Mouse (Mus musculus): Measurements from ENCODE around the gene Upk1a. TPM values are rescaled to one million over a fixed set of nuclear protein-coding genes. Genes with fewer than 3 reads are reported as not detected.

Gene Upk1a
- 0.49 TPM for total RNA-seq (2023)

GRCm38 (mm10) chr7:30612654-30613402 lies at the start of gene Upk1a:
Gene Upk1a (minus strand): TSS chr7:30612847.

GRCm38 (mm10) chr7:30649591-30650540 lies 37.2 kb upstream of the Upk1a start, which contains the start of gene Rbm42:
Gene Rbm42 (minus strand): TSS chr7:30650317.

GRCm38 (mm10) chr7:30635752-30636151 lies 23.1 kb upstream of the Upk1a start, which contains the start of gene Etv2:
Gene Etv2 (minus strand): TSS chr7:30635852.

DNA sequence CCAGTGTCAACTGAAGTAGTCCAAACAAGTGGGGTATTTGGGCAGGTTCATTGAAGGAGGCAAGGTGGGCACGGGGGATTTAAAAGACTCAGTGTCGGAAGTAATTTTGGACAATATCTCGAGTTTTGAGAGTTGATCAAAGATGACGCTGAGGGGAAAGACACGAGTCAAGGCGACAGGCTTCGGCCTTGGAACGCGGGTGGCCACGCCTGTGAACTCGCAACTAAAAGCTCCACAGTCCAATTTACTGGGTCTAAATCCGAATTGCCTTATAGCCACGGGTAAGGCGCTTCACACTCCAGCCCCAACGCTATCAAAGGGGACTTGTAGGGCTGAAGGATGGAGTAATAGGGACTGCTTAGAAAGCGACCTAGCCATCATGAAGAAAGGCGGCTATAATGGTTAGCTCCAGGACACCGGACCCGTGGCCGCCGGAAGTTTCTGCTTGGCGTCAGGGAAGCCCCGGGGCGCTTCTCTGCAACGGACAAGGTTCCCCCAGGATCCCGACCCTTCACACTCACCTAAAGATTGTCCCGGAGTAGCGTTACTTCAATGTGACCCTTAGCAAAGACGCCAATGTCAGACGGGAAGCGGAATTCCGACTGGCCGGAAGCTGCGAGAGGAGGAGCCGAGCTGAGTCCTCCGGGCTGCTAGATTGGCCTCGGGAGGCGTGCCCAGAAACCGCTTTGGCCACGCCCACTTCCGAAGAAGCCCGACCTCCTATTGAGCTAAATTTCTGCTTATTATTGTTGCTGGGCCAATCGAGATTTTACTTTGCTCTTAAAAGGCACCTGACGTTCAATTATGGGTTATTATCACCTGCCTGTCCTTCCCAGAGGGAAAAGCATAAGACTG lies 13.1 kb upstream of the Upk1a start, which contains the start of gene Cox6b1:
Cox6b1 (minus strand) TSS at position 622 of the 855 bp plus-strand sequence.

DNA sequence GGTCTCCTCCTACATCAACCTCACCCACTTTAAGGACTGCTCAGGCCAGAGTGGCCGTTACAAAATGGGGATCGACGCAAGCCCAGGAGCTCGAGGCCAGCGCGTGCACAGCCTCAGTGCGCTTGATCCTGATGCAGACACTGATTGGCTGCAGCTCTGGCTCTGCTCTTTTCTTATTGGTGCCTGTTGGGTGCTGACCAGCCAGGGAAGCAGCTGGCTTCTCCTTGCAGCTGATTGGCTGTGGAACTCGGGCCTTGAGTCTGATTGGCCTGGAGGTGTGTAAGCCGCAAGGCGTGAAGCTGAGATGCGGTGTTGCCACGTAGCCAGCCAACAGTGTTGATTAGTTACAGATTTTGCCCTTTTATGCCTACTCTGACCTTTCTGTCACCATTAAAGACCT lies 13.9 kb downstream of the Upk1a start, which contains the start of gene Zbtb32:
Zbtb32 (minus strand) TSS at position 124 of the 400 bp plus-strand sequence.

DNA sequence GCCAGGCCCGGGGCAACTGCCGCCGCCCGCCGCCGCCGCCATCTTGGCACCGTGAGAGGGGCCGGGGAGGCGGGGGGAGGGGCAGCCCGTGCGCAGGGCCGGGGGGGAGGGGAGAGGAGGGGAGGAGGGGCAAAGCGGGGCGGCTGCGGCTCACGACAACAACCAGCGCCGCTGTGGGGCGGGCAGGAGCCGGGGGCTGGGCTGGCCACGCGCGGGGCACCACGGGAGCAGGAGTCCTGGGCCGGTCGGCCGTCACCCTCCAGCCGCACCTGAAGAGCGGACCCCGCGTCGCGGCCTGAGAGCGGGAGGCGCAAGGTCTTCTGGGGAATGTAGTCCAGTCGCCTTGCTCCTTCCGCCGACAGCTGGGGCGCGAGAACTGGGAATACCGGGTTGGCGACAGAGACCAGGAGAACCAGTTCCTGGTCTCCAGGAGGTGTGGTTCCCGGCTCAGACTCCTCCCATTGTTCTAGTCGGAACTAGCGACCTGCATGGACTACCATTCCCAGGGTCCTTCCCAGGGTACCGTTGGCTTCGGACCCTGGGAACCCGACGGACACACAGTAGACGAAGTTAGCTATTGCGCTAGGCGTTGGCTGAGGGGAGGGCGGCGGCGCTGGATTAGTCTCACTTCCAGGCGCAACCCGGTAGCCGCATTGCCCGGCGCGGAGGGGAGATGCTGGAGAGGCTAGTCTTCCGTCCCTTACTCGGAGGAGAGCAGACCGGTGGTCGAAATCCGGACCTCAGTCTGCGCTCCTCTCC lies 23.8 kb downstream of the Upk1a start, which contains the start of gene Kmt2b:
Kmt2b (minus strand) TSS at position 51 of the 759 bp plus-strand sequence.

GRCm38 (mm10) chr7:30564970-30565571 lies 47.6 kb downstream of the Upk1a start, which contains the start of gene Igflr1:
Gene Igflr1 (plus strand): TSS chr7:30565427.

GRCm38 (mm10) chr7:30563117-30563905 lies 49.3 kb downstream of the Upk1a start, which contains the start of the genes U2af1l4, Gm49396 and Psenen:
Gene U2af1l4 (plus strand): TSS chr7:30563301.
Gene Gm49396 (plus strand): TSS chr7:30563344.
Gene Psenen (minus strand): TSS chr7:30563627.

DNA sequence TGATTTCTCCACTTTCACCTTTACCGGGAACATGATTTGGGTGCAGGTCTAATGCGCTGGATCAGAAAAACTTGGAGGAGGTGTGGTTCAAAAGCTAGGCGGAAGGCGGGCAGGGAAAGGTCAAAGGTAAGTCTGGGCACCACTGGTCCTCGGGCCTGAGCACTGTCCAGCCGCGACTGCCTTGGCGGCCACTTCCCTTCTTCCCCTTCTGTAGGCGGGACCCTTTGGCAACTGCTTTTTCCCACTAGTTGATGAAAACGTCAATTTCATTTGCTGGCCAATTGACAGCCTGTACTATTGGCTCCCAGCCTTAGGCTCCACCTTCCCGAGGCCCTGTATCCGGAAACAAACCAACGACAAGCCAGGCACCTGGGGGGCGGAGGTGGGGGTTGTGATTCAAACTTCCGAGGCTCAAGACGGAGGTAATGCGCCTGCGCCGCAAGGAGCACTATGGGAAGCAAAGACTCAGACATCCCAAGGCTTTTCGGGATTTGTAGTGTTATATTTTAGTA lies 53.1 kb downstream of the Upk1a start, which contains the start of gene Lin37:
Lin37 (minus strand) TSS at position 396 of the 512 bp plus-strand sequence.

Other genes with a start within 250 kb of the Upk1a start
- 21.2 TPM for gene Tyrobp, start 199.1 kb downstream of the Upk1a start, total RNA-seq (2023)
- gene Hcst, start 193.0 kb downstream of the Upk1a start, total RNA-seq (2023) = 181 TPM
- gene Nfkbid, start 191.1 kb downstream of the Upk1a start, total RNA-seq (2023) = 60.6 TPM
- gene Aplp1, start 167.3 kb downstream of the Upk1a start, total RNA-seq (2023) = 0.37 TPM
- gene Kirrel2, start 155.2 kb downstream of the Upk1a start, total RNA-seq (2023) = not detected
- gene Nphs1, start 154.5 kb downstream of the Upk1a start, total RNA-seq (2023) = not detected
- not detected for gene Prodh2, start 119.2 kb downstream of the Upk1a start, total RNA-seq (2023)
- gene Arhgap33, start 77.8 kb downstream of the Upk1a start, total RNA-seq (2023) = 7.0 TPM
- gene Hspb6, start 60.7 kb downstream of the Upk1a start, total RNA-seq (2023) = 4.1 TPM
- gene Proser3, start 60.5 kb downstream of the Upk1a start, total RNA-seq (2023) = 11.5 TPM
- 39.9 TPM for gene Lin37, start 53.0 kb downstream of the Upk1a start, total RNA-seq (2023)
- 77.5 TPM for gene U2af1l4, start 49.5 kb downstream of the Upk1a start, total RNA-seq (2023)
- gene Gm49396, start 49.5 kb downstream of the Upk1a start, total RNA-seq (2023) = 30.1 TPM
- 104 TPM for gene Psenen, start 49.2 kb downstream of the Upk1a start, total RNA-seq (2023)
- 48.2 TPM for gene Igflr1, start 47.4 kb downstream of the Upk1a start, total RNA-seq (2023)
- gene Kmt2b, start 24.1 kb downstream of the Upk1a start, total RNA-seq (2023) = 106 TPM
- not detected for gene Zbtb32, start 13.9 kb downstream of the Upk1a start, total RNA-seq (2023)
- gene Cox6b1, start 13.3 kb upstream of the Upk1a start, total RNA-seq (2023) = 185 TPM
- not detected for gene Etv2, start 23.0 kb upstream of the Upk1a start, total RNA-seq (2023)
- gene Rbm42, start 37.5 kb upstream of the Upk1a start, total RNA-seq (2023) = 91.5 TPM
- gene Haus5, start 52.1 kb upstream of the Upk1a start, total RNA-seq (2023) = 37.6 TPM
- gene Pmis2, start 58.8 kb upstream of the Upk1a start, total RNA-seq (2023) = not detected
- not detected for gene 2200002J24Rik, start 86.1 kb upstream of the Upk1a start, total RNA-seq (2023)
- gene Atp4a, start 99.4 kb upstream of the Upk1a start, total RNA-seq (2023) = not detected
- gene Tmem147, start 116.7 kb upstream of the Upk1a start, total RNA-seq (2023) = 47.1 TPM
- not detected for gene Gapdhs, start 130.8 kb upstream of the Upk1a start, total RNA-seq (2023)
- gene Sbsn, start 138.6 kb upstream of the Upk1a start, total RNA-seq (2023) = 6.2 TPM
- gene Dmkn, start 150.9 kb upstream of the Upk1a start, total RNA-seq (2023) = not detected
- not detected for gene Krtdap, start 175.0 kb upstream of the Upk1a start, total RNA-seq (2023)
- gene Ffar2, start 210.9 kb upstream of the Upk1a start, total RNA-seq (2023) = 1.3 TPM
- gene Ffar3, start 243.3 kb upstream of the Upk1a start, total RNA-seq (2023) = not detected
- gene Ffar1, start 248.7 kb upstream of the Upk1a start, total RNA-seq (2023) = 1.3 TPM

Data from CD8-positive naive resting alpha-beta T cell, adult 57 days (primary cell).